Mouse (Mus musculus): ENCODE data around the gene Klra9. TPM values are rescaled to one million over a fixed set of nuclear protein-coding genes. Genes with fewer than 3 reads are reported as not detected.
"Not testable (repeated sequence)": the region's sequence is repeated elsewhere in the genome, so short reads cannot be mapped to it uniquely, and the experiment has no call there.

Gene Klra9
- polyA plus RNA-seq (2012; rRNA removed) = not detected in 2 replicates

GRCm38 (mm10) chr6:130193012-130193411 is at the start of gene Klra9:
Klra9 (minus strand) TSS chr6:130193112.
- 46% methylated on average over 3 of the region's 3 CpGs for WGBS
- DNase-seq (ENCODE audit: low read depth, low spot score) = not testable (repeated sequence)

GRCm38 (mm10) chr6:130237536-130237935 is 44.6 kb upstream of the Klra9 start:
- DNase-seq (ENCODE audit: low read depth, low spot score) = no peak
- 59% methylated on average over 2 of the region's 2 CpGs for WGBS

GRCm38 (mm10) chr6:130236635-130237034 is 43.7 kb upstream of the Klra9 start:
- 38% methylated on average over 1 of the region's 1 CpGs for WGBS
- no peak for DNase-seq (ENCODE audit: low read depth, low spot score)

- DNase-seq (ENCODE audit: low read depth, low spot score) = no peak
Measured at GRCm38 (mm10) chr6:130233222-130233621, 40.3 kb upstream of the Klra9 start, which contains the start of gene Klra7. Klra7 (minus strand) TSS chr6:130233322.

GRCm38 (mm10) chr6:130197453-130197852 is 4.5 kb upstream of the Klra9 start:
- WGBS = 93% methylated on average over 1 of the region's 1 CpGs

GRCm38 (mm10) chr6:130129798-130130197 is 63.1 kb downstream of the Klra9 start, which contains the start of gene Klra8:
Klra8 (minus strand) TSS chr6:130129898.
- not testable (repeated sequence) for DNase-seq (ENCODE audit: low read depth, low spot score)
- WGBS = 58% methylated on average over 4 of the region's 4 CpGs

More at GRCm38 (mm10) chr6:130197453-130197852, 4.5 kb upstream of the Klra9 start:
- DNase-seq (ENCODE audit: low read depth, low spot score) = not testable (repeated sequence)

Other genes with a start within 250 kb of the Klra9 start
- gene Klra6, start 166.2 kb downstream of the Klra9 start, polyA plus RNA-seq (2012; rRNA removed) = not detected in 2 replicates
- not detected in 2 replicates for gene Klra4, start 125.8 kb downstream of the Klra9 start, polyA plus RNA-seq (2012; rRNA removed)
- gene Klra8, start 63.2 kb downstream of the Klra9 start, polyA plus RNA-seq (2012; rRNA removed) = not detected in 2 replicates
- not detected in 2 replicates for gene Klra7, start 40.2 kb upstream of the Klra9 start, polyA plus RNA-seq (2012; rRNA removed)
- not detected in 2 replicates for gene Klra10, start 88.8 kb upstream of the Klra9 start, polyA plus RNA-seq (2012; rRNA removed)
- gene Klra3, start 144.5 kb upstream of the Klra9 start, polyA plus RNA-seq (2012; rRNA removed) = not detected in 2 replicates
- not detected in 2 replicates for gene Klra1, start 193.8 kb upstream of the Klra9 start, polyA plus RNA-seq (2012; rRNA removed)

Measured in large intestine, adult 2 months (tissue).